Mouse (Mus musculus): ENCODE results near the gene Smim17. TPM values are rescaled to one million over a fixed set of nuclear protein-coding genes. Genes with fewer than 3 reads are reported as not detected.

The Smim17 gene
- 0.03 and 0.42 TPM in 2 replicates for polyA plus RNA-seq (2012; rRNA removed)
- not detected in 2 replicates for polyA plus RNA-seq (2014; fragmentation: Nextera tagmentation; extraction: Ambion mirVana)

- Histone ChIP-seq H3K9ac (replicated peaks) (no peak within 1 kb of the TSS), H3K4me3 (ENCODE audit: insufficient read depth in 1 of 2, low read depth in 2 of 2, low read length in 2 of 2) (peak within 1 kb of the TSS; percentile 38 to 74), H3K4me2 (ENCODE audit: low read depth) (peak within 1 kb of the TSS; percentile 53), H3K27me3 (ENCODE audit: control insufficient read depth, insufficient read depth, low read length) (no peaks in the 10 kb centered on the region), H3K27ac (no peak within 1 kb of the TSS), H3K36me3 (replicated peaks; ENCODE audit: control insufficient read depth, insufficient read depth, low read depth) (no peaks in the 10 kb centered on the region), H3K9me3 (ENCODE audit: control insufficient read depth, low read length) (no peaks in the 10 kb centered on the region), H3K4me1 (replicated peaks; ENCODE audit: control insufficient read depth in 2 of 2, insufficient read depth in 2 of 2, low read length in 1 of 2) (no peaks in the 10 kb centered on the region; a peak in 1 of 4 replicates)
- whole genome bisulfite sequencing (ENCODE audit: insufficient replicate concordance), result 21% methylated on average over 25 of the region's 25 CpGs
- DNase-seq (ENCODE audit: low read depth in 3 of 3, low spot score in 3 of 3) (peak; percentile 9 to 16 (median 13)), ATAC-seq (ENCODE audit: insufficient read depth) (peak; percentile 52; the same call in 1 of the 2 replicates)
- TF ChIP-seq CTCF (IDR thresholded peaks at IDR 0.05; ENCODE audit: low read depth) (no peak), EP300 (IDR thresholded peaks at IDR 0.05; ENCODE audit: low read depth) (no peak)
Measured at GRCm38 (mm10) chr7:6397996-6398975, at the start of gene Smim17. Gene Smim17, plus strand, starts transcription at chr7:6398715.

GRCm38 (mm10) chr7:6358121-6358520, 40.4 kb upstream of the Smim17 start:
- Histone ChIP-seq H3K27me3 (ENCODE audit: control insufficient read depth, insufficient read depth, low read length) (no peaks in the 10 kb centered on the region), H3K9me3 (ENCODE audit: control insufficient read depth, low read length) (no peaks in the 10 kb centered on the region), H3K4me1 (replicated peaks; ENCODE audit: control insufficient read depth in 2 of 2, insufficient read depth in 2 of 2, low read length in 1 of 2) (peaks cover 10 to 17% of the 10 kb centered on the region in 2 experiments), H3K4me2 (ENCODE audit: low read depth) (no peak overlapping the region), H3K36me3 (replicated peaks; ENCODE audit: control insufficient read depth, insufficient read depth, low read depth) (no peaks in the 10 kb centered on the region), H3K9ac (replicated peaks) (no peak overlapping the region), H3K4me3 (ENCODE audit: insufficient read depth in 1 of 2, low read depth in 2 of 2, low read length in 2 of 2) (no peak overlapping the region), H3K27ac (no peak overlapping the region)
- TF ChIP-seq CTCF (IDR thresholded peaks at IDR 0.05; ENCODE audit: low read depth) (no peak), EP300 (IDR thresholded peaks at IDR 0.05; ENCODE audit: low read depth) (no peak)
- 57% methylated on average over 2 of the region's 2 CpGs for WGBS (ENCODE audit: insufficient replicate concordance)
- ATAC-seq (ENCODE audit: insufficient read depth) (no peak), DNase-seq (ENCODE audit: low read depth in 3 of 3, low spot score in 3 of 3) (no peak)

- DNase-seq (ENCODE audit: low read depth in 3 of 3, low spot score in 3 of 3) (peak in 2 of 3 experiments; percentile 44 to 68), ATAC-seq (ENCODE audit: insufficient read depth) (no peak)
- Histone ChIP-seq H3K27ac (no peak overlapping the region), H3K36me3 (replicated peaks; ENCODE audit: control insufficient read depth, insufficient read depth, low read depth) (no peaks in the 10 kb centered on the region), H3K27me3 (ENCODE audit: control insufficient read depth, insufficient read depth, low read length) (no peaks in the 10 kb centered on the region), H3K9me3 (ENCODE audit: control insufficient read depth, low read length) (no peaks in the 10 kb centered on the region), H3K4me2 (ENCODE audit: low read depth) (no peak overlapping the region), H3K9ac (replicated peaks) (no peak overlapping the region), H3K4me1 (replicated peaks; ENCODE audit: control insufficient read depth in 2 of 2, insufficient read depth in 2 of 2, low read length in 1 of 2) (peaks cover 15 to 23% of the 10 kb centered on the region in 2 experiments), H3K4me3 (ENCODE audit: insufficient read depth in 1 of 2, low read depth in 2 of 2, low read length in 2 of 2) (no peak overlapping the region)
- TF ChIP-seq EP300 (IDR thresholded peaks at IDR 0.05; ENCODE audit: low read depth) (no peak), CTCF (IDR thresholded peaks at IDR 0.05; ENCODE audit: low read depth) (peak; percentile 73)
- 47% methylated on average over 10 of the region's 10 CpGs for WGBS (ENCODE audit: insufficient replicate concordance)
Measured at GRCm38 (mm10) chr7:6358937-6359590, 39.5 kb upstream of the Smim17 start.

GRCm38 (mm10) chr7:6360477-6361060, 37.9 kb upstream of the Smim17 start:
- 8% methylated on average over 9 of the region's 9 CpGs for WGBS (ENCODE audit: insufficient replicate concordance)
- ATAC-seq (ENCODE audit: insufficient read depth) (peak; percentile 17; the same call in 1 of the 2 replicates), DNase-seq (ENCODE audit: low read depth in 3 of 3, low spot score in 3 of 3) (peak in 1 of 3 experiments; percentile 37)
- H3K4me1 ChIP-seq (replicated peaks; ENCODE audit: control insufficient read depth in 2 of 2, insufficient read depth in 2 of 2, low read length in 1 of 2), result peaks cover 20 to 29% of the 10 kb centered on the region in 2 experiments
- H3K9me3 ChIP-seq (ENCODE audit: control insufficient read depth, low read length), result no peaks in the 10 kb centered on the region
- no peak for TF ChIP-seq CTCF (IDR thresholded peaks at IDR 0.05; ENCODE audit: low read depth)
- H3K4me3 ChIP-seq (ENCODE audit: insufficient read depth in 1 of 2, low read depth in 2 of 2, low read length in 2 of 2), result no peak overlapping the region
- H3K27ac ChIP-seq, result no peak overlapping the region
- no peaks in the 10 kb centered on the region for H3K36me3 ChIP-seq (replicated peaks; ENCODE audit: control insufficient read depth, insufficient read depth, low read depth)
- no peaks in the 10 kb centered on the region for H3K27me3 ChIP-seq (ENCODE audit: control insufficient read depth, insufficient read depth, low read length)
- 0 out of 2 replicates have a peak overlapping the region, but pooled peaks have one; percentile 11 for H3K4me2 ChIP-seq (ENCODE audit: low read depth)
- H3K9ac ChIP-seq (replicated peaks), result no peak overlapping the region

Data from liver, embryonic 14.5 days (tissue).